Mouse (Mus musculus): ENCODE results near the gene Zfp69. TPM values are rescaled to one million over a fixed set of nuclear protein-coding genes. Genes with fewer than 3 reads are reported as not detected.

The Zfp69 gene
- polyA plus RNA-seq, 1 experiment from 2014 or later = 1.7 TPM

GRCm38 (mm10) chr4:120948938-120949337 lies 2.6 kb downstream of the Zfp69 start:
- 0 out of 2 replicates have a peak, but pooled peaks cover 2% of the 10 kb centered on the region for H3K36me3 ChIP-seq (replicated peaks; ENCODE audit: insufficient read depth, low read length)
- H3K9me3 ChIP-seq (ENCODE audit: low read length) = no peaks in the 10 kb centered on the region
- WGBS (ENCODE audit: insufficient replicate concordance) = 47% methylated on average over 3 of the region's 3 CpGs
- peak overlapping the region; percentile 40 for H3K4me2 ChIP-seq (ENCODE audit: low read depth, low read length)
- H3K27me3 ChIP-seq (ENCODE audit: insufficient read depth, low read length) = no peaks in the 10 kb centered on the region
- peak overlapping the region; percentile 40; the same call in 1 of the 2 replicates for H3K27ac ChIP-seq (ENCODE audit: low read depth)
- peaks cover 15% of the 10 kb centered on the region for H3K4me1 ChIP-seq (ENCODE audit: insufficient read depth)
- H3K4me3 ChIP-seq (ENCODE audit: low read depth, low read length) = no peak overlapping the region
- ATAC-seq (no peak), DNase-seq (peak; percentile 46)
- TF ChIP-seq EP300 (IDR thresholded peaks at IDR 0.05; ENCODE audit: low read depth) = no peak
- no peak for TF ChIP-seq CTCF (IDR thresholded peaks at IDR 0.05; ENCODE audit: low read depth)
- no peak overlapping the region for H3K9ac ChIP-seq (replicated peaks)

- ATAC-seq (no peak), DNase-seq (no peak)
- Histone ChIP-seq H3K4me3 (ENCODE audit: low read depth, low read length) (no peak overlapping the region), H3K9me3 (ENCODE audit: low read length) (no peaks in the 10 kb centered on the region), H3K4me1 (ENCODE audit: insufficient read depth) (no peaks in the 10 kb centered on the region), H3K9ac (replicated peaks) (no peak overlapping the region), H3K36me3 (replicated peaks; ENCODE audit: insufficient read depth, low read length) (0 out of 2 replicates have a peak, but pooled peaks cover 4% of the 10 kb centered on the region), H3K4me2 (ENCODE audit: low read depth, low read length) (no peak overlapping the region), H3K27me3 (ENCODE audit: insufficient read depth, low read length) (no peaks in the 10 kb centered on the region), H3K27ac (ENCODE audit: low read depth) (no peak overlapping the region)
- WGBS (ENCODE audit: insufficient replicate concordance) = 60% methylated on average over 3 of the region's 3 CpGs
- no peak for TF ChIP-seq EP300 (IDR thresholded peaks at IDR 0.05; ENCODE audit: low read depth)
- TF ChIP-seq CTCF (IDR thresholded peaks at IDR 0.05; ENCODE audit: low read depth) = no peak
Measured at GRCm38 (mm10) chr4:120935006-120935405, 16.5 kb downstream of the Zfp69 start.

GRCm38 (mm10) chr4:120930736-120931135 lies 20.8 kb downstream of the Zfp69 start:
- no peaks in the 10 kb centered on the region for H3K27me3 ChIP-seq (ENCODE audit: insufficient read depth, low read length)
- no peak overlapping the region for H3K27ac ChIP-seq (ENCODE audit: low read depth)
- no peak overlapping the region for H3K9ac ChIP-seq (replicated peaks)
- DNase-seq = no peak
- no peaks in the 10 kb centered on the region for H3K9me3 ChIP-seq (ENCODE audit: low read length)
- 0 out of 2 replicates have a peak, but pooled peaks cover 4% of the 10 kb centered on the region for H3K36me3 ChIP-seq (replicated peaks; ENCODE audit: insufficient read depth, low read length)
- TF ChIP-seq EP300 (IDR thresholded peaks at IDR 0.05; ENCODE audit: low read depth) (no peak), CTCF (IDR thresholded peaks at IDR 0.05; ENCODE audit: low read depth) (no peak)
- 89% methylated on average over 18 of the region's 18 CpGs for WGBS (ENCODE audit: insufficient replicate concordance)
- no peak for ATAC-seq
- no peak overlapping the region for H3K4me3 ChIP-seq (ENCODE audit: low read depth, low read length)
- no peaks in the 10 kb centered on the region; the same call in 1 of the 2 replicates for H3K4me1 ChIP-seq (ENCODE audit: insufficient read depth)
- H3K4me2 ChIP-seq (ENCODE audit: low read depth, low read length) = no peak overlapping the region

- no peak for DNase-seq
Measured at GRCm38 (mm10) chr4:120928686-120929085, 22.8 kb downstream of the Zfp69 start.

GRCm38 (mm10) chr4:120925386-120925785 lies 26.1 kb downstream of the Zfp69 start:
- Histone ChIP-seq H3K4me3 (ENCODE audit: low read depth, low read length) (peak overlapping the region; percentile 74), H3K9me3 (ENCODE audit: low read length) (no peaks in the 10 kb centered on the region), H3K27me3 (ENCODE audit: insufficient read depth, low read length) (no peaks in the 10 kb centered on the region), H3K9ac (replicated peaks) (peak overlapping the region; percentile 73), H3K36me3 (replicated peaks; ENCODE audit: insufficient read depth, low read length) (peaks cover 11% of the 10 kb centered on the region), H3K4me2 (ENCODE audit: low read depth, low read length) (peak overlapping the region; percentile 85), H3K27ac (ENCODE audit: low read depth) (peak overlapping the region; percentile 94), H3K4me1 (ENCODE audit: insufficient read depth) (peaks cover 8% of the 10 kb centered on the region; the same call in 1 of the 2 replicates)
- peak; percentile 75 for ATAC-seq
- WGBS (ENCODE audit: insufficient replicate concordance) = 16% methylated on average over 3 of the region's 3 CpGs
- DNase-seq = no peak
- TF ChIP-seq EP300 (IDR thresholded peaks at IDR 0.05; ENCODE audit: low read depth) (no peak), CTCF (IDR thresholded peaks at IDR 0.05; ENCODE audit: low read depth) (peak; percentile 58)

More at GRCm38 (mm10) chr4:120928686-120929085, 22.8 kb downstream of the Zfp69 start:
- H3K4me2 ChIP-seq (ENCODE audit: low read depth, low read length) = no peak overlapping the region
- H3K27ac ChIP-seq (ENCODE audit: low read depth) = no peak overlapping the region
- TF ChIP-seq EP300 (IDR thresholded peaks at IDR 0.05; ENCODE audit: low read depth) (no peak), CTCF (IDR thresholded peaks at IDR 0.05; ENCODE audit: low read depth) (peak; percentile 24; the same call in 1 of the 2 replicates)
- H3K9ac ChIP-seq (replicated peaks) = no peak overlapping the region
- no peak for ATAC-seq
- H3K4me1 ChIP-seq (ENCODE audit: insufficient read depth) = peaks cover 8% of the 10 kb centered on the region; the same call in 1 of the 2 replicates
- 0 out of 2 replicates have a peak, but pooled peaks cover 4% of the 10 kb centered on the region for H3K36me3 ChIP-seq (replicated peaks; ENCODE audit: insufficient read depth, low read length)
- no peak overlapping the region for H3K4me3 ChIP-seq (ENCODE audit: low read depth, low read length)
- no peaks in the 10 kb centered on the region for H3K27me3 ChIP-seq (ENCODE audit: insufficient read depth, low read length)
- WGBS (ENCODE audit: insufficient replicate concordance) = 82% methylated on average over 3 of the region's 3 CpGs
- H3K9me3 ChIP-seq (ENCODE audit: low read length) = no peaks in the 10 kb centered on the region

GRCm38 (mm10) chr4:120924554-120925299 lies 26.8 kb downstream of the Zfp69 start, which contains the start of gene Exo5:
Gene Exo5 (minus strand): TSS chr4:120925017.
- peak; percentile 93 for DNase-seq
- under 1% methylated on average over 33 of the region's 33 CpGs for WGBS (ENCODE audit: insufficient replicate concordance)

More at GRCm38 (mm10) chr4:120924554-120925299, 26.8 kb downstream of the Zfp69 start, which contains the start of gene Exo5:
- peak within 1 kb of the TSS; percentile 73 for H3K9ac ChIP-seq (replicated peaks)
- peaks cover 8% of the 10 kb centered on the region; the same call in 1 of the 2 replicates for H3K4me1 ChIP-seq (ENCODE audit: insufficient read depth)
- H3K4me2 ChIP-seq (ENCODE audit: low read depth, low read length) = peak within 1 kb of the TSS; percentile 85
- no peaks in the 10 kb centered on the region for H3K27me3 ChIP-seq (ENCODE audit: insufficient read depth, low read length)
- H3K9me3 ChIP-seq (ENCODE audit: low read length) = no peaks in the 10 kb centered on the region
- TF ChIP-seq EP300 (IDR thresholded peaks at IDR 0.05; ENCODE audit: low read depth) = peak; percentile 82; the same call in 1 of the 2 replicates
- TF ChIP-seq CTCF (IDR thresholded peaks at IDR 0.05; ENCODE audit: low read depth) = no peak
- peaks cover 11% of the 10 kb centered on the region for H3K36me3 ChIP-seq (replicated peaks; ENCODE audit: insufficient read depth, low read length)
- ATAC-seq = peak; percentile 100
- peak within 1 kb of the TSS; percentile 74 for H3K4me3 ChIP-seq (ENCODE audit: low read depth, low read length)
- H3K27ac ChIP-seq (ENCODE audit: low read depth) = peak within 1 kb of the TSS; percentile 94
